Mouse (Mus musculus) adrenal gland, postnatal 10 days (tissue): Measurements from ENCODE around the gene Lrrc8a. TPM values are rescaled to one million over a fixed set of nuclear protein-coding genes. Genes with fewer than 3 reads are reported as not detected.

ENCODE experiments used
- DNase-seq: peaks from one replicate; pipeline ENCODE4 v3.0.0; 2021; ENCODE audit warnings: mixed read lengths
- total RNA-seq, 2 experiments: library from RNA; stranded (reverse); gene quantifications; 2 replicates each; pipeline ENCODE4 v1.2.3; 2021

Lrrc8a gene
- total RNA-seq, 2 experiments from 2014 or later: 43.5 to 53.2 TPM

DNA sequence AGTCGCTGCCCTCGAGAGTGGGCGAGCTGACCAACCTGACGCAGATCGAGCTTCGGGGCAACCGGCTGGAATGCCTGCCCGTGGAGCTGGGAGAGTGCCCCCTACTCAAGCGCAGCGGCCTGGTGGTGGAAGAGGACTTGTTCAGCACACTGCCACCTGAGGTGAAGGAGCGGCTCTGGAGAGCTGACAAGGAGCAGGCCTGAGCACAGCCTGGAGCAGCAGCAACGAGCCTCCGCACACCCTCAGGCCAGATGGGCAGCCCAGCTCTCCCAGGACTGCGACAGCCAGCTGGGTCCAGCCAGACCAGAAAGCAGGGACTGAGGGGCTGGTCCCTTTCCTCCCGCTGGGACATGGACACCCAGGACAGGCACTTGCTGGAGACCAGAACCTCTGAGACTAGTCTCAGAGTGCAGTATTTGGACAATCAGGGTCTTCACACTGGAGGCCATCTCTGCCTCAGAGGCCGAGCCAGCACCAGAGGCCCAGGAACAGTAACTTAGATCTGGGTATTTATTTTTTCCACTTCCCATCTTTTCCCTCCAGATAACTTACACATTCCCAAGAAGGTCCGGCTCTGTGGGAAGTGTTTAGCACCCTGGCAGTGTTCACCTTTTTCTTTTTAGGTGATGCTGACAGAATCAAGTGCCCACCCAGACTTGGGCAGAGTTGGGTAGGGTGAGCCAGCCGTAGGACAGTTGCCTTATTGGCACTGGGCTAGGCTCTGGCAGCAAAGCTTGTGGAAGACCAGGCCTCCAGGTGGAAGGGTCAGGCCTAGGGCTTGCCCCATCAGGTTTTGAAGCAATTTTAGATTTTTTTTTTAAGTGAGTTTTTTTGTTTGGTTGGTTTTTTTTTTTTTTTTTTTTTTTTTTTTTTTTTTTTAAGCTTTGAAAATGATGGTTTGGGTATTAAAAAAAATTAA is 24.7 kb downstream of the Lrrc8a start:
- no peak for DNase-seq

DNA sequence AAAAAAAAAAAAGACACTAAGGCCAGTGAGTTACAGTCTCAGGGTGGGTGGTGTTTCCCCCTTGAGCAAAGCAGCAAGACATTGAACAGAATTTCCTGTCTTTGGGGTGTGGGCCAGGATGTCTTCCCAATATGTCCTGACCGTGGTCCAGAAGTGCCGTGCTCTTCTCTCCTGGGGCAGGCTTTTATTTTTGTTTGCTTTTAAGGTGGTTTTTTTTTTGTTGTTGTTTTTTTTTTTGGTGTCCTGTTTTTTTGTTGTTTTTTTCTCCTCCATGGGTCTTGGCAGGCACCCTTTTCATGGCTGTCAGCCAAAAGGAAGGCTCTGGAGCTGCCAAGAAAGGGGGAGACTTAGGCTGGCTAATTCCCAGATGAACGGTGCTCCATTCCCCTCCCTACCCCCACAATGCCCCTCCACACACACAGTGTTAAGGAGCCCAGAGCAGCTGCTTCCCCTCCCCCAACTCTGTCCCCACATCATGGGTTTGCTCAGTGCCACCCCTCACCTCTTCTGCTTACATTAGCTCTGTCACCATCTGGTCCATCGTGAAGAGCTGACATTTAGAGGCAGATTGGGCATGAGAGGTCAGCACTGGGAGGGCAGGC is 25.4 kb downstream of the Lrrc8a start:
- DNase-seq: peak; percentile 82

DNA sequence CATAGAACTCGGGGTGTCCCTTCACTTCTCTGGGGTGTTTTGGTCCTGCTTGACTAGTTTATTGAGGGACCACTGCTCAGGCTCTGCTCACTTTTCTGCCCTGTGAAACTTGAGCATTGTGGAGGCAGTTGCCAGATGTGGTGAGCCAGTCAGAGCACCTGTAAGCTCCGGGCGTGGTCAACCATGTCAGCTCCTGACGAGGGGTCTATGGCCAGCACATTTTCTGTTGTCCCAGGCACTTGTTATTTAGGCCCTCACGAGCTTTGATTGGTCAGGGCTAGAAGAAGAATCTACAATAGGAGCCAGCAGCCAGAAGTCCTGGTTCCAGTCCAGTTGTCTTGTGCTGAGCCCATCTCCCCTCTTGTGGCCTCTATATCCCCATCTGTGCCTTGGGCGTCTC is 26.3 kb downstream of the Lrrc8a start:
- no peak for DNase-seq

DNA sequence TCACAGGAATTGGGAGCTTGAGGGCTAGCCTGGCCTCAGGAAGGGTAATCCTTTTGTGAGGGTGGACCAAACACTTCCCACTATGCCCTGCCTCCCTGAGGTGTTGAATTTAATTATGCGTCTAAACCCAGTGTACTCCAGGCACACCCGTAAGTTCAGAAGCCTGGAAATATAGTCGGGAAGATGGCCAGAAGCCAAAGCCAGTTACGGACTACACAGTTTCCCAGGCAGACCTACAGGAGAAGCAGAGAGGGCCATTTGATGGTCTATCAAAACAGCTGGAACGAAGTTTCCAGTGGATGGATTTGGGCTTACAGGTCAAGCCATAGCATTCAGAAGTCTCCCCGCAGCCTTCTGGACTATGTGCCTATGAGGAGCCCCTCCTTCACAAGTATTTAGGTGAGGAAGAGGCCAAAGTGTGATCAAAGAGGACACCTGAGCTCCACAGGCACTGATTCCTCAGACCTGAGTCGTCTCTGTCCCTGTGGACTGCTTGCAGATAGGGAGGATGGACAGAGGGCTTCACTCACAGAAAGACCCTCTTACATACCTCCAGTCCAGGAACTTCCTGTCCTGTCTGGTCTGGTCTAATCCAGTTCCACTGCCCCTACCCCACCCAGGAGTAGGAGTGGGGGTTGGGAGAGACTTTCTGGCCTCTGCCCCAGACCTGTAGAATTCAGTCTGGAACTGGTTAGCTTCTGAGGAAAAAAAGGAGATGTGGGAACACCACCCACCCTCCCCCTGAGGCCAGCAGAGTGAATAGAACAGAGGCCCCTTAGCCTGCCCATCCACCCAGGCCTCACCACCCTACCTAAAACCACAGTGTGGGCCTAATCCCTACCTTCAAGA is 27.4 kb downstream of the Lrrc8a start:
- DNase-seq: no peak

DNA sequence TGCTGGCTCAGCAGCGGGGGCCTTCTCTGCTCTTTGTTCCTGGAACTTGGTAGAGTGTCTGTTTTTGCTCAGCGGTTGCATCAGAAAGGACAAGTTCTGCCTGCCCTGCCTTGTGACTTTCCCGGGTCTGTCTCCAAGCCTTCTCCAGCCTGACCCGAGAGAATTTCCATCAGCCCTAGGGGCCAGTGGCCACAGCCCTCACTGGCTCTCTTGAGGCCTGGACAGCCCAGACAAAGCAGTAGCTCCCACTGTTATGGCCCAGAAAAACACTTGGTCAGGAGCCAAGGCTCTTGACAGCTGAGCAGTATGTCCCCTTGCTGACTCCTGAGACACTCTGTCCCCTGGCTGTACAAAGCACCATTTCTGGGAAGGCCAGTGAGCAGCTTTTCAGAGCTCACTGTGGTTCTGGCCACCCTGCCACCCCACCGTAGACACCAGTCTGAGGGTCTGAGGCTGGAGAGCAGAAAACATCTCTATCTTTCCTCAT is 28.3 kb downstream of the Lrrc8a start, which contains the start of gene Phyhd1:
TSS of gene Phyhd1 (plus strand) at position 437 of the 487 bp plus-strand sequence.
- peak; percentile 84 for DNase-seq

DNA sequence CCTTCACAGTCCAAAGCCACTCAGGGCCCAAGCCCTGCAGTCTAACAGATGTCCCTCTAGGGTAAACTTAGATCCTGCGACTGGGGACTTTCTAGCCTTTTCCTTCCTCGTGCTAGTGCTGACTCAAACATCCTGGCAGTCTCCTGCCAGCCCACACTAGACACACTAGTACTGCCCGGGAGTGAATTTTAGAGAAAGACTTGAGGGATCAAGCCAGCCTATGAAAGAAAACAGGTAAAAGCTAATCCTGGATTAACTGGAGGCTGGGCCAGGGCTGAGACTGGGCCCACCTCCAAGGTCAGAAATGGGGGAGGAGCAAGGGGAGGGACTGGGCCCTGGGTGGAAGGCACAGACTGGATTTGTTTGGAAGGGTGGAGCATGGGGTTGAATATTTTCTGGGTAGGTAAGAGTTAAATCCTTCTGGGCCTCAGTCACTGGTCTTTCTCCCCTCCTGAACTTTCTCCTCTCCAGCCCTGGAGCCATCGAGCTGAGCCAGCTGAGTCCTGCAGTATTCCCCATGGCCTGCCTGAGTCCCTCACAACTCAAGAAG is 29.0 kb downstream of the Lrrc8a start:
- peak; percentile 86 for DNase-seq

DNA sequence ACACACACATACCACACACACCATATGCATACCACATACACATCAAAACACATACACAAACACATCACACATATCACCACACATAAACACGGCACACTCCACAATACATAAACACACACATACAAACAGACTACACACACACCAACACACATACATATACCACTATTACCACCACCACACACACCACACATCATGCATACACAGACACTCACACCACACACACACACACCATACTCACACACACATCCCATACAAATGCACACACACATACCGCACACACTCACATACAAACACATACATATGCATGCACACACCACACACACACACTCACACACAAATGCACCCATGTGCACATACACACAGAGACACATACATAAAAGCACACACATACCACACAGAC is 30.0 kb downstream of the Lrrc8a start:
- no peak for DNase-seq

DNA sequence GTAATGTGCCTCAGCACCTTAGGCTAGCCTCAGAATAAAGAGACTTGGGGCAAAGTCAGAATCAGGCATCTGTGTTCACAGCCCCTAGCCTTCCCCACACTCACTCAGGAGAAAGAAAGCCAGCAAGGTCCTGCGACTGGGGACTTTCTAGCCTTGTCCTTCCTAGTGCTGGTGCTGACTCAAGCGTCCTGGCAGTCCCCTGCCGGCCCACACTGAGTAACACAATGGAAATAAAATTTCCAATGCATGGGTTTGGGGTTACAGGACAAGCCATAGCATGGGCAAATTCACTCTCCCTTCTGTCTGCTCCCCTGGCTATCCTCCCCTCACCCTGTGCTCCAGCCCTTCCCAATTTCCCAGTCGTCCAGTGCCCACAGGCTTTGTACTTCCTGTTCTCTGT is 30.9 kb downstream of the Lrrc8a start:
- DNase-seq: no peak

DNA sequence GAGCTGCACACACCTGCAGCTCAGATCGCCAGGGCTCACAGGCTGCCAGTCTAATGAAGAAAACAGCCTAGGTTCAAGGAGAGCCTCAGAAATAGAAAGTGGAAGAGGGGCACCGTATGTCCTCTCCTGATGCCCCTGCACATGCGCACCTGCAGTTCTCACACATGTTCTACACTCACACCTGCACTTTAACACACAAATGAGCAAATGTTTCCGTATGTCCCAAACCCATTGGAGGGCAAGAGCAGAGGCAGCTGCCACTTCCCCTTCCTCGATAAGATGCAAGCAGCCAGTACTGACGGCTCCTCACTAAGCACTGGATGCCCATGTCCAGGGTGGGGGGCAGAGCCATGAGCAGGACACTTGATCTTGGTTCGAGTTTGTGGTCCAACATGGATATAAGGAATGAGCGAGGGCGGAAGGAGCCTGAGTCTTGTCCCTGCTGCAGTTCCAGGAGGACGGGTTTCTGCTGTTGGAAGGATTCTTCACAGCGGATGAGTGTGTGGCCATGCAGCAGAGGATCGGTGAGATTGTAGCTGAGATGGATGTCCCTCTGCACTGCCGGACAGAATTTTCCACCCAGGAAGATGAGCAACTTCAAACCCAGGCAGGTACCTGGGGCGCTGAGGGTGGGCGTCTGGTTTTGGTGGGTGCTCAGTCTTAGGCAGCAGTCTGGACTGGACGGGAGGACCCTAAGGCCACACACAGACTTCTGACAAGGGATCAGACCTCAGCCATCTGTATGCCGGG is 31.9 kb downstream of the Lrrc8a start:
- no peak for DNase-seq

DNA sequence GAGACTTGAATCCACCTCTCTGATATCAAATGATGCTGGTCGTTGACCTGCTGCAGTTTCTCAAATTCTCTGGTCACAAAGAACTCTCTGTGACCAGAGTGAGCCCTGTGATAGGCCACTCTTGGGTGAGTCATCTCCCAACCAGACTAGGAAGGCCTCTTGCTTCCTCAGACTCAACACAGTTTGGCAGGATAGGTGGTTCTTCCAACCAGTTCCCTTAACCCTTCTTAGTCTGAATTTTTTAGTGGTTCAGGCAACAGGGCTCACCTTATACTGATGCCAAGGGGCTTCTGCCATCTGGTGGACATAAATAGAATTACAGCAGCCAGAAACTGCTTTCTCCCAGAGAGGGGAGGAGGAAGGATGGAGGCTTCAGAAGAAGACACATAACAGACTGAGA is 32.6 kb downstream of the Lrrc8a start:
- peak; percentile 77 for DNase-seq

DNA sequence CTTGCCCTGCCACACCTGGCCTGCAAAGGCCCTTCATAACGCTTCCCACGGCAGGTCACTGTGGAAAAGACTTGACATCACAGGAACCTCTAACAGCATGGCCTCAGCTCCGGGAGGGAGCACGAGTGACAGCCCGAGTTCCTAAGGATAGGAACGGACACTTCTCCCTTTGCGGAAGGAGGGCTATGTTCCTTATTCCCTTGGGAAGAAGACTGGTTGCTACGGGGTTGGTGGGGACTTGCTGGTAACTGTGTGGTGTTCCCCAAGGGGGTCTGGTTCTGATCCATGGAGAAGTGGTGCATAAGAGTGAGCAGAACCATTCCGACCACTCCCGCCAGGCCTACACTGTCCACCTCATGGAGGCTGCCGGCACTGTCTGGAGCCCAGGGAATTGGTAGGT is 43.2 kb downstream of the Lrrc8a start, which contains the start of gene Gm28038:
TSS of gene Gm28038 (plus strand) at position 301 of the 400 bp plus-strand sequence.
- no peak for DNase-seq

DNA sequence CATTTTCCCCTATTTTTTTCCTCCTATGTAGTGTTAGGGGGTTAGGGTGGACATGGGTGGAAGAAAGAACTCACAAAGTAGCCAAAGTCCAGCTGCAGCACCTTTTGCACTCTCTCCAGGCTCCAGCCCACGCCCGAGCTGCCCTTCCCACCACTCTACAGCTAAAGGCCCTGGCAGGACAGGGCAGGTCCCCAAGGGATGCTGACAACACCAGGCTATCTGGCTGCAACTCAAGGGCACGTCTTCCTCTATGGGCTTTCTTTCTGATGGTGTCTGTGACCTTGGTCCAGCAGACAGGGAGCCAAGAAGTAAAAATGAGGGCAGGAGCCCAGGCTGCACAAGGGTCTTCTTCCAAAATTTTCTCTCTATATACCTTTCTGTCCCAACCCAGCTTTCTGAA is 44.1 kb downstream of the Lrrc8a start:
- peak; percentile 80 for DNase-seq

DNA sequence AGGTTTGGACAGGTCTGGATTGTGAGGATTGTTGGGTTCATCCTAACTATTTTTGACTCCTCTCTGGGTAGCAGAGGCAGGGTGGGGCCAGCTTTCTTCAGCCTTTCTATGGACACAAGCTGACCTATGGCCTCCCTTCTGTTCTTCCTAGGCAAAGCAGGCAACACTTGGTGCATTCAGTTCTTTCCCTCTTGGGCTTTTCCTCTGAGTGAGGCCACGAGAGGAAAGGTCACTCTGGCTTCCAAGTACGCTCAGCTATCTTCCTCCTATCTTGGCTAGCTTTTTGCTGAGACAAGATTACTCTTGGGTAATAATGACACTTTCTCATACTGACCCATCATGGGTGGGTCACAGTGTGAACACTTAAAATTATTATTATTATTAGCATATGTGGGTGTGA is 45.7 kb downstream of the Lrrc8a start:
- peak; percentile 38 for DNase-seq

DNA sequence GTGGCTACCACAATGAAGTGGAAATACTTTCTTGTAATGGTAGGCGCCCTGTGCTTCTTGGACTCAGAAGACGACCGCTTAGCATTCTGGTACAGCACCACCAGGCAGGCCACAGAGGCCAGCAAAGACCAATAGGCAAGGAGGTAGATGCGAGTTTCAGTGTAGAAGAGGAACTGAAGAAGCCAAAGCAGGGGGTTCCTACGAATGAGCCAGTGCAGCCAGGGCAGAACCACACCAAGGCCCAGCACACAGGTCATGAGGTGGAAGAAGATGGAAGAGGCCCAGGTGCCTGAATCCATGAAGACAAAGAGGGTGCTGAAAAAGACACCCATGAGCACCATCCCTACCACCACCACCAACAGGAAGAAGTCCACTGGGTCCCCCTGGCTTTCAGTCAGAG is 47.5 kb downstream of the Lrrc8a start:
- DNase-seq: no peak

DNA sequence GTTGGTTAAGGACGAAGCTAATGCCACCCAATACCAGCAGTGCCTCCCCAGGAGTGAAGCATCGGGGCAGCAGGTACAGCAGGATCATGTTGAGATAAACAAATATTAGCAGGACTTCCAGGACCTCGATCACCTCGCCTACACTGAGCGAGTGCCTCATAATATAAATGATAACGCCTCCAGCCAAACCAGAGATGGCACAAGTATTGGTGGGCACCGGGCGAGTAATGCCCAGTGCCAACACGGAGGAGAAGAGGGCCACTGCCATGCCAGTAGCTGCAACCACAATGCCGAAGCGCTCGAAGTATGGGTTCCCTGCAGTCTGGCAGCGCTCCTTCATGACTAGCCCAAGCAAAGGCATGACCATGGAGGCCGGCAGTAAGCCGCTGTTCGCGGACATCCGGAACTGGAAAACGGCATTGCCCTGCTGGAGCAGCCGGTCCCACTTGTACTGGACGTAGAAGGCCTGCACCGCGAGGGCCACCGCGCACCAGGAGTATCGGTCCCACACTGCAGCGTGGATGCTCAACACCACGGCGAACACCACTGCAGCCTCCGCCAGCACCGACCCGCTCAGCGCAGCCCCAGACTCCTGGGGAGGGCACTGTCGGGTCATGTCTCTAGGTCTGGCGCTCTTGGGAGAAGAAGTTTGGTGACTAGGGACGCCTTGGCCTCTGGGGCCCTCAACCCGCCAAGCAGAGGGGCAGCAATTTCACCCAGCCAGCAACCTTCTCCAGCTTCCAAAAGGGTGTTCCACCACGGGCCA is 48.1 kb downstream of the Lrrc8a start:
- peak; percentile 40 for DNase-seq

DNA sequence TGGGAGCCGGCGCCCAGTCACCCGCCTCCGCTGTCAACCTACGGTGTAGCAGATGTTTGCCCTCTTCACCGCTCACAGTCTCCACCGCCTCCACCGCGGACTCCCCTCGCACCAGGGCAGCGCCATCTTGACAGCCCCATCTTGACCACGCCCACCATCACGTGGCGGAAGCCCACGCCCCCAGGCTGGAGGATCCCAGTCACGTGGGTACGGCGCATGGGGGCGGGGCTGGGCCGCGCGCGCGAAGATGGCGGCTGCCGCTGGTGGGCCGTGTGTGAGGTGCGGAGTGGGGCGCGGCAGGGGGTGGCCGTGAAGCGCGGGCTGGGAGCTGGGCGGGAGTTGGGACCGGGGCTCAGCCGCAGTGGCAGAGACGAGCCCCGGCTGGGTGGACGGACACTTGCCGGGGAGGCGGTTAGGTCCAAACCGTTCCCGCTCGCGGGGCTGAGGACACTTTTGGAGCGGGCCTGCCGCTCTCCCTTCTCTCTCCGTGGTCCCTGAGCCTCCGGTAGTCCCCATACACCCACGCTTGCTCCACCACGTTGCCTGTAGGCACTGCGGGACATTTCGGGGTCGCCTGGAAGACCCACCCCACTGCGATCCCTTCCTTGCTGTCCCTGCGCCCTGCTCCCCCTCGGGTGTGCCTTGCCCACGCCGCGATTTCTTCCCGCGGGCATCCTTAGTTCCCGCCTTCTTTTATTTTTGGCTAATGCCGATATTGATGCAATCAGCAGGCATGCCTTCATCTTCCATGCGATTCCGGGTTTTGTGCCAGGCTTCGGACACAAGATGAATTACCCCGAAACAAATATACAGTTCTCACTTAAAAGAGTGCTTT is 48.9 kb downstream of the Lrrc8a start, which contains the start of the genes Dolk and Nup188:
TSS of gene Dolk (minus strand) at position 143 of the 835 bp plus-strand sequence.
TSS of gene Nup188 (plus strand) at position 206 of the 835 bp plus-strand sequence.
- peak; percentile 99 for DNase-seq

DNA sequence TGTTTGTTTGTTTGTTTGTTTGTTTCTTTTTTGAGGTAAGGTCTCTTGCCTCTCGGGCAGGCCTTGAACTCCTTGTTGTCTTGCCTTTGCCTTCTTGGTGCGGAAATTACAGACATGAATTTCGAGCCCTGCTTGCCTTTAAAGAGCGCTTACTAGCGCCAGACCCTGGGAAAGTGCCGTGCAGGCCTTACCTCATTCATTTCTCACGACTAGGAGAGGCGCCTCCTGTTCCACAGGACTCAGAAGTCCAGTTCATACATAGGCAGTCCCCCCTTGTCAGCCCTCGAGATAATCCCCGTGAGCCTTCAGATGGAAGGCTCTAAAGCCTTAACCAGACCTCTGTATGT is 49.5 kb downstream of the Lrrc8a start:
- peak; percentile 23 for DNase-seq

DNA sequence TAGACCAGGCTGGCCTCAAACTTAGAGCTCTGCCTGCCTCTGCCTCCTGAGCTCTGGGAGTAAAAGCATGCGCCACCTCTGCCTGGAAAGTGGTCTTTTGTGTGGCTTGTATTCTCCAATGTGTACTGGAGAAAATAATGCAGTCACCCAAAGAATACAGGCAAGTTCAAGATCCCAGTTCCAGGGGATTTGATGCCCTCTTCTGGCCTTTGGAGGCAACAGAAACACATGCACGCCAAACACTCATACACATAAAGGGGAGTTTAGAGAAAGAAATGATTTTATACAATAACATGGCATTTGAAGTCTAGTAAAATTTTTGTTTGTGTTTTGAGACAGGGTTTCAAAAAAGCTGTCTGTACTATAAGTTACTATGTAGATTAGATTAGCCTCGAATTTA is 62.0 kb downstream of the Lrrc8a start:
- peak; percentile 25 for DNase-seq

DNA sequence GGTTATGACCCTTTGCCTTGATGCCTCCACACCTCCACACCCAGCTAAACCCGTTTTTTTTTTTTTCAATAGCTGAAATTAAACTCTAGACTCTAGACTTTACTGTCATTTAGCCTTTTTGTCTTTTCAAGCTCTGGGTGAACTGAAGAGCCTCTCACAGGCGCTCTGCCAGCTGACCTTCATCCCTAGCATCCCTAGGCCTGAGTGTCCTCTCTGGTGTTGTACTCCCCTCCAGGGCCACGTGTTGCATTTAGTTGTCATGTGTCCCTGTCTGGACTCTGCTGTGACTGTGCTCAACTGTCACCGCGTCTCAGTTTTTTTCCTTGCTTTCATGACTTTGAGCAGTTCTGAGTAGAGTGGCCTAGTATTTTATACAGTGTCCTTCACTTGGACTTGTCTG is 62.5 kb downstream of the Lrrc8a start:
- DNase-seq: peak; percentile 43

DNA sequence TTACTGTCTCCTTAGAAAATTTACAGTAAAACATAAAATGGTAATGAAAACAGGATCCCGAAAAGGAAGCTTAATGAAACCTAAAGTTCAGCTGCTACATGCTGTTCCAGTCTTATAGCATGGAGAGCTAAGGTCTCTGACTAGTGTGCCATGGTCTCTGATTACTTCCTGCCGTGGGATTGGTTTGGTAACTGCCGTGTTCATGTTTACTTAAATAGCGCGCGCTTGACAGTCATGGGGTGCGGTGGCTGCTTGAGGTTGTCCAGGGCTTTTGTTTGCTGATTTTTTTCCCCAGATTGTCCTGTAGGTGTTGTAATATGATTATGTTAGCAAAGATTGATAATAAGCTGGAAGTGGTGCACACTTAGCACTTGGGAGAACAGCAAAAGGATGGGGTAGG is 68.6 kb downstream of the Lrrc8a start:
- no peak for DNase-seq
